Mouse (Mus musculus): ENCODE measurements at regions not wholly inside any gene's neighbourhood (a gene's known extent, or its start where the extent isn't known, plus 50 kb on each side); places are given as distances from the start of the nearest gene placed in this dataset.
A peak's percentile ranks its signal among the peaks of the same experiment; 100 is the strongest.

- no peak for DNase-seq (ENCODE audit: low read depth, low spot score)
These were observed 178.8 kb downstream of the Spry2 start for GRCm38 (mm10) chr14:105717821-105718220.

- DNase-seq (ENCODE audit: low read depth, low spot score) = no peak
These were observed 187.9 kb downstream of the Spry2 start for GRCm38 (mm10) chr14:105708691-105709090.

- no peak for DNase-seq (ENCODE audit: low read depth, low spot score)
These were observed 189.9 kb downstream of the Spry2 start for GRCm38 (mm10) chr14:105706756-105707155.

GRCm38 (mm10) chr14:105698616-105699015 lies 198.0 kb downstream of the Spry2 start:
- DNase-seq (ENCODE audit: low read depth, low spot score) = no peak

- no peak for DNase-seq (ENCODE audit: low read depth, low spot score)
These were observed 198.5 kb downstream of the Spry2 start for GRCm38 (mm10) chr14:105698086-105698485.

- DNase-seq (ENCODE audit: low read depth, low spot score) = no peak
These were observed 199.2 kb downstream of the Spry2 start for GRCm38 (mm10) chr14:105697398-105697797.

- DNase-seq (ENCODE audit: low read depth, low spot score) = no peak
These were observed 201.7 kb downstream of the Spry2 start for GRCm38 (mm10) chr14:105694969-105695368.

GRCm38 (mm10) chr14:105693713-105694112 lies 202.9 kb downstream of the Spry2 start:
- DNase-seq (ENCODE audit: low read depth, low spot score) = no peak

- peak; percentile 10 for DNase-seq (ENCODE audit: low read depth, low spot score)
These were observed 211.7 kb downstream of the Spry2 start for GRCm38 (mm10) chr14:105684826-105685465.

GRCm38 (mm10) chr14:105684329-105684728 lies 212.3 kb downstream of the Spry2 start:
- DNase-seq (ENCODE audit: low read depth, low spot score) = no peak

- no peak for DNase-seq (ENCODE audit: low read depth, low spot score)
These were observed 220.0 kb downstream of the Spry2 start for GRCm38 (mm10) chr14:105676646-105676930.

- DNase-seq (ENCODE audit: low read depth, low spot score) = peak; percentile 60
These were observed 220.6 kb downstream of the Spry2 start for GRCm38 (mm10) chr14:105675801-105676645.

- DNase-seq (ENCODE audit: low read depth, low spot score) = no peak
These were observed 221.6 kb downstream of the Spry2 start for GRCm38 (mm10) chr14:105675006-105675405.

- peak; percentile 16 for DNase-seq (ENCODE audit: low read depth, low spot score)
These were observed 227.7 kb downstream of the Spry2 start for GRCm38 (mm10) chr14:105668969-105669368.

- no peak for DNase-seq (ENCODE audit: low read depth, low spot score)
These were observed 231.9 kb downstream of the Spry2 start for GRCm38 (mm10) chr14:105664671-105665198.

- DNase-seq (ENCODE audit: low read depth, low spot score) = no peak
These were observed 233.1 kb downstream of the Spry2 start for GRCm38 (mm10) chr14:105663472-105663871.

GRCm38 (mm10) chr14:105662839-105663238 lies 233.8 kb downstream of the Spry2 start:
- DNase-seq (ENCODE audit: low read depth, low spot score) = no peak

GRCm38 (mm10) chr14:105658316-105658715 lies 238.3 kb downstream of the Spry2 start:
- DNase-seq (ENCODE audit: low read depth, low spot score) = no peak

- no peak for DNase-seq (ENCODE audit: low read depth, low spot score)
These were observed 249.5 kb downstream of the Spry2 start for GRCm38 (mm10) chr14:105647166-105647565.

GRCm38 (mm10) chr14:105644428-105644827 lies 252.2 kb downstream of the Spry2 start:
- DNase-seq (ENCODE audit: low read depth, low spot score) = no peak

GRCm38 (mm10) chr14:105643285-105643957 lies 253.2 kb downstream of the Spry2 start:
- DNase-seq (ENCODE audit: low read depth, low spot score) = no peak

- no peak for DNase-seq (ENCODE audit: low read depth, low spot score)
These were observed 264.3 kb downstream of the Spry2 start for GRCm38 (mm10) chr14:105632335-105632734.
